8 mouse cellular contexts compared by ENCODE assay signal in the genomic region with DNA sequence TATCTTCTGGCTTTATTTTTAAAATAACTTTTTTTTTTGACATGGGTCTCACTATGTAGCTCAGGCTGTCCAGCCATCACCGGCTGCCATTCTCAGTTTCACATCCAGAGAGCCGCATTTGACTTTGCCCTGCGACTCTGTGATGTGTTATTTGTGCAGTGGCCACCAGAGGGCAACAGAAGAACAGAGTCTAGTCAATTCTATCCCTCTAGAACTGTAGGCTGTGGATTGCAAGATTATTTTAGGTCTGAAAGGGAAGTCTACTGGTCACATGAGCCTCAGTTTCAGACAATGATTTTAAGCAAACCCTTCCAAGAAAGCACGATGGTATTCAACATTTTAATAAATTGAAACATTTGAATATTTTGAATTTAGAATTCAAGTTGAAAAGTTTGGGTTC.
A peak's percentile ranks its signal among the peaks of the same experiment; 100 is the strongest.
DNase-seq lines count a peak whose midpoint lies in the region; ATAC-seq and TF ChIP-seq lines count a peak whose summit lies in the region.

No protein-coding gene starts in this region.

- no peaks in the 10 kb centered on the region for H3K9me3 ChIP-seq in kidney, embryonic 15.5 days (replicated peaks)
- H3K9me3 ChIP-seq in midbrain, embryonic 16.5 days (replicated peaks; ENCODE audit: control insufficient read depth, low read length, poor library complexity, severe bottlenecking) = no peaks in the 10 kb centered on the region

- WGBS in kidney, embryonic 15.5 days = 4% methylated on average over 4 of the region's 4 CpGs
- 4% methylated on average over 4 of the region's 4 CpGs for WGBS in midbrain, embryonic 16.5 days
- 3% methylated on average over 4 of the region's 4 CpGs for WGBS in spleen, adult 2 months

- H3K4me1 ChIP-seq in kidney, embryonic 15.5 days = no peaks in the 10 kb centered on the region
- no peaks in the 10 kb centered on the region for H3K4me1 ChIP-seq in midbrain, embryonic 16.5 days (ENCODE audit: control insufficient read depth, insufficient read depth, low read length)
- H3K4me1 ChIP-seq in spleen, adult 2 months (ENCODE audit: control insufficient read depth, insufficient read depth, insufficient read length) = no peaks in the 10 kb centered on the region

- TF ChIP-seq POLR2A in spleen, adult 2 months (IDR thresholded peaks at IDR 0.05; ENCODE audit: low read depth, low read length) = no peak

- no peak overlapping the region for H3K9ac ChIP-seq in kidney, embryonic 15.5 days
- no peak overlapping the region for H3K9ac ChIP-seq in midbrain, embryonic 16.5 days (ENCODE audit: low read depth, low read length)

- ATAC-seq in kidney, embryonic 15.5 days (replicated peaks; ENCODE audit: low FRiP score) = no peak
- peak; percentile 82; the same call in 1 of the 2 replicates for ATAC-seq in midbrain, embryonic 16.5 days

- H3K36me3 ChIP-seq in kidney, embryonic 15.5 days = no peaks in the 10 kb centered on the region
- H3K36me3 ChIP-seq in midbrain, embryonic 16.5 days (ENCODE audit: control insufficient read depth, insufficient read depth, low read length) = no peaks in the 10 kb centered on the region
- H3K36me3 ChIP-seq in spleen, adult 2 months (ENCODE audit: control insufficient read depth, insufficient read depth, low read length) = no peaks in the 10 kb centered on the region

- H3K27me3 ChIP-seq in kidney, embryonic 15.5 days = no peaks in the 10 kb centered on the region
- no peaks in the 10 kb centered on the region for H3K27me3 ChIP-seq in midbrain, embryonic 16.5 days (ENCODE audit: control insufficient read depth, insufficient read depth, low read depth, low read length)
- no peaks in the 10 kb centered on the region for H3K27me3 ChIP-seq in spleen, adult 2 months (ENCODE audit: control insufficient read depth, insufficient read depth, low read length)

- intact Hi-C loops in left cerebral cortex, postnatal 4 days (cut with DNase I) = loop anchor here (10.0 kb wide), 1 partner anchor 120 kb away; no protein-coding TSS in a partner anchor

- peak; percentile 64 for DNase-seq in kidney, adult 11 months
- peak; percentile 89 to 96 for DNase-seq in cerebellum, postnatal 36 days
- DNase-seq in gastrocnemius, adult 18-20 months (ENCODE audit: low spot score) = peak; percentile 91
- DNase-seq in kidney, adult 18-20 months = peak; percentile 87
- DNase-seq in left cerebral cortex, postnatal 4 days = peak; percentile 87
- peak; percentile 32 to 66 for DNase-seq in spleen, adult 2 months (ENCODE audit: low read depth in 1 of 2, low spot score in 2 of 2)

- H3K4me3 ChIP-seq in kidney, embryonic 15.5 days (replicated peaks) = no peak overlapping the region
- H3K4me3 ChIP-seq in midbrain, embryonic 16.5 days (ENCODE audit: low read depth, low read length) = no peak overlapping the region
- H3K4me3 ChIP-seq in spleen, adult 2 months (ENCODE audit: extremely low read depth, insufficient read depth, insufficient read length) = no peak overlapping the region

- H3K4me2 ChIP-seq in kidney, embryonic 15.5 days = no peak overlapping the region
- H3K4me2 ChIP-seq in midbrain, embryonic 16.5 days (ENCODE audit: low read length) = no peak overlapping the region

- H3K27ac ChIP-seq in kidney, embryonic 15.5 days = no peak overlapping the region
- no peak overlapping the region for H3K27ac ChIP-seq in midbrain, embryonic 16.5 days (ENCODE audit: low read length)
- H3K27ac ChIP-seq in spleen, adult 2 months (ENCODE audit: insufficient read depth, low read length) = no peak overlapping the region

- TF ChIP-seq CTCF in spleen, adult 2 months (IDR thresholded peaks at IDR 0.05; ENCODE audit: extremely low read depth, insufficient read depth, insufficient read length, insufficient replicate concordance) = peak; percentile 64; the same call in 1 of the 2 replicates
